Mouse (Mus musculus) heart, embryonic 12.5 days (tissue): Measurements from ENCODE around the gene Gm20708. TPM values are rescaled to one million over a fixed set of nuclear protein-coding genes. Genes with fewer than 3 reads are reported as not detected.

ENCODE experiments used
- ATAC-seq: fragments of 200-750 bp; cut with Nextera tagmentation; 2 replicates; pipeline ENCODE4 v1.8.0; 2017; ENCODE audit warnings: moderate TSS enrichment, moderate library complexity; ENCODE audit not compliant: insufficient number of reproducible peaks, low FRiP score
- H3K27ac ChIP-seq: fragments of 300-500 bp; sonication (generic); 2 replicates; pipeline ENCODE4 v1.5.1; 2016; ENCODE audit warnings: mild to moderate bottlenecking, moderate library complexity; ENCODE audit not compliant: poor library complexity, severe bottlenecking
- H3K27me3 ChIP-seq: fragments of 300-500 bp; sonication (generic); replicated peaks from 2 replicates; pipeline ENCODE4 v1.6.1; 2016; ENCODE audit warnings: mild to moderate bottlenecking, moderate library complexity
- H3K36me3 ChIP-seq: fragments of 300-500 bp; sonication (generic); 2 replicates; pipeline ENCODE4 v1.6.1; 2016; ENCODE audit warnings: mild to moderate bottlenecking, moderate library complexity
- H3K4me1 ChIP-seq: fragments of 300-500 bp; sonication (generic); replicated peaks from 2 replicates; pipeline ENCODE4 v1.6.1; 2016; ENCODE audit warnings: mild to moderate bottlenecking
- H3K4me2 ChIP-seq: fragments of 300-500 bp; sonication (generic); 2 replicates; pipeline ENCODE4 v1.6.1; 2016; ENCODE audit warnings: mild to moderate bottlenecking, moderate library complexity
- H3K4me3 ChIP-seq: fragments of 300-500 bp; sonication (generic); 2 replicates; pipeline ENCODE4 v1.5.1; 2016; ENCODE audit warnings: mild to moderate bottlenecking
- H3K9ac ChIP-seq: fragments of 300-500 bp; sonication (generic); 2 replicates; pipeline ENCODE4 v1.6.1; 2016; ENCODE audit warnings: mild to moderate bottlenecking, moderate library complexity
- H3K9me3 ChIP-seq: fragments of 300-500 bp; sonication (generic); replicated peaks from 2 replicates; pipeline ENCODE4 v1.6.1; 2016; ENCODE audit warnings: mild to moderate bottlenecking, moderate library complexity
- WGBS: fragments of 180-500 bp; shearing (Covaris S2); methylation state at CpG from one replicate; pipeline ENCODE4 v1.1.7; 2016; 5-methylcytosine and 5-hydroxymethylcytosine counted together
- polyA plus RNA-seq: library from polyadenylated mRNA; unstranded; fragments of >200 nt; fragmentation: Nextera tagmentation; extraction: Ambion mirVana; gene quantifications from 2 replicates; pipeline ENCODE4 v1.2.1, GENCODE M21; 2016

The Gm20708 gene
- polyA plus RNA-seq, 1 experiment from 2014 or later, result 0.78 TPM

DNA sequence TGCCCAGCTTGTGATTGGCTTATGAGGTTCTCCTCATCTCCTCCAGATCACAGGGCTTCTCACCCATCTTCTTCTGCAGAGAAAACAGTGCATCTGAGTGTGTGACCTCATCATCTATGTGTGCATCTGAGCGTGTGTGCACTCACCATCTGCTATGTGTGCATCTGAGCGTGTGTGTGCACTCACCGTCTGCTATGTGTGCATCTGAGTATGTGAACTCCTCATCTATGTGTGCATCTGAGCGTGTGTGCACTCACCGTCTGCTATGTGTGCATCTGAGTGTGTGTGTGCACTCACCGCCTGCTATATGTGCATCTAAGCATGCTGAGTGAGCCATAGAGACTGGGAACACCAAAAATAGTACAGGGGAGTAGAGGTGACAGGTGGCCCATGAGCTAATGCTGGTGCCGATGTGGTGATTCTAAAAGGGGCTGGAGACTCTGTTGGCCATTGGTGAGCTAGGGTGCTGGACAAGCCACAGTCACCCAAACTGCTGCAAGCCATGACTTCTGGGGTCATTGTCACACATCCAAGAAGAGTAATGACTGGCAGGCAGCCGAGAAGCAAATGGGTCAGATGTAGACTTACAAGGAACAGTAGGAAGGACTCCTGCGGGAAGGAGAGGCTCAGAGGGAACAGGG lies 71.0 kb downstream of the Gm20708 start:
- Histone ChIP-seq H3K9ac (no peak overlapping the region), H3K27ac (no peak overlapping the region), H3K4me3 (no peak overlapping the region), H3K4me2 (no peak overlapping the region), H3K9me3 (no peaks in the 10 kb centered on the region), H3K36me3 (no peaks in the 10 kb centered on the region), H3K4me1 (peaks cover 66% of the 10 kb centered on the region), H3K27me3 (no peaks in the 10 kb centered on the region)
- ATAC-seq, result no peak
- 79% methylated on average over 9 of the region's 9 CpGs for WGBS

DNA sequence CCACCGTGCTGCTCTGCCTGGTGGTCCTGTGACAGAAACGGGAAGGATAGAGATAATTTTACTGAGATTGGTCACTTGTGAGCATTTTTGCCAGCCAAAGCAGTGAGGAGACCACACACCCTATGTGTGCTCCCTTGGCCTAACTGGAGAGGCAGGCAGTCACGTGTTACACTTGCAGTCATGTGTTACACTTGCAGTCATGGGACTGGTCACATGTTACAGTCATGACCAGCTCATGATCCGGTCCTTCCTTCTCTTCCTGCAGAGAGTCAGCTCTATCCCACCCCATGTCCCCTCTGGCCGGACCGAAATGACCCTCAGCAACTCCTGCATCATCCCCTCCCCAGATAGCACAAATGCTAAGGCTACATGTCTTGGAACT lies 71.5 kb downstream of the Gm20708 start:
- no peak overlapping the region for H3K4me3 ChIP-seq
- H3K9me3 ChIP-seq, result no peaks in the 10 kb centered on the region
- H3K27ac ChIP-seq, result no peak overlapping the region
- no peaks in the 10 kb centered on the region for H3K27me3 ChIP-seq
- ATAC-seq, result no peak
- no peak overlapping the region for H3K4me2 ChIP-seq
- no peaks in the 10 kb centered on the region for H3K36me3 ChIP-seq
- H3K4me1 ChIP-seq, result peaks cover 64% of the 10 kb centered on the region
- no peak overlapping the region for H3K9ac ChIP-seq
- 64% methylated on average over 6 of the region's 6 CpGs for WGBS

DNA sequence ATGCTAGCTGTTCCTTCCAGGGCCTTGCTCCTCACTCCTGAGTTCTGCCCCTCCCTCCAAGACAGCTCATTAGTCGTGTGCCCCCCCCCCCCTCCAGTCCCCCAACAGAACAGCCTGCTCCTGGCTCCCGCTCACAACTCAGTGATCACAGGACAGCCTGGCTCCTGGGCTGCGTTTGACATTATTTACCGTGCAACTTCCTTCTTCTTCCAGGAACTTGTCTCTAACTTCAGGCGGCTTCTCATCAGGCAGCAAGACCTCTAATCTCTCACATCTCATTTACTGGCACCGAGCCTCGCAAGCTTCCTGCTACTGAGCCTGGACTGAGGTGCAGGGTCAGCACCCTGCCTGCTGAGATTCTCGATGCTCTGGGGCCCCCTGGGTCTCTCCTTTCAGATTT lies 72.3 kb downstream of the Gm20708 start:
- Histone ChIP-seq H3K9me3 (no peaks in the 10 kb centered on the region), H3K27me3 (no peaks in the 10 kb centered on the region), H3K9ac (0 out of 2 replicates have a peak overlapping the region, but pooled peaks have one; percentile 6), H3K4me3 (no peak overlapping the region), H3K4me2 (no peak overlapping the region), H3K27ac (peak overlapping the region; percentile 20; the same call in 1 of the 2 replicates), H3K4me1 (peaks cover 61% of the 10 kb centered on the region), H3K36me3 (no peaks in the 10 kb centered on the region)
- ATAC-seq, result no peak
- 12% methylated on average over 8 of the region's 8 CpGs for WGBS

DNA sequence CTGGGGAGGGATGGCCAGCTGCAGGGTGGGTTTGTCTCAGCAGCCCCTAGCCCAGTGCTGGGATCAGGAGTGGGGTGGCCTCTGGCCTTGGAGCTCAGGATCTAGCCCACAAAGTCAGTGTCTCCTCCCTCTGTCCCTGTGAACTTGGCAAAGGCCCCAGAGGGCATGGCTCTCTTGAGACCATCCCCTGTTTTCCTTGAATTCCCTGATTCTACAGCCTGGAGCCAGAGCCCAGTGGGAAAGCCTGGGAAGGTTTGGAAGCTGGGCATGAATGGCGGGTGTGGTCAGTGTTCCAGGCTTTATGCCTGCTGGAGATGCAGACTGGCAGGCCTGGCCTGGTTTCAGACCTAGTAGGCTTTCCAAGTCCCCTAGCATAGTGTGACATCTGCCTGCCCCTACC lies 72.7 kb downstream of the Gm20708 start:
- no peak overlapping the region for H3K4me2 ChIP-seq
- H3K27me3 ChIP-seq, result no peaks in the 10 kb centered on the region
- H3K4me1 ChIP-seq, result peaks cover 57% of the 10 kb centered on the region
- no peak overlapping the region for H3K4me3 ChIP-seq
- WGBS, result 81% methylated on average over 1 of the region's 1 CpGs
- no peaks in the 10 kb centered on the region for H3K36me3 ChIP-seq
- H3K9ac ChIP-seq, result 0 out of 2 replicates have a peak overlapping the region, but pooled peaks have one; percentile 6
- peak overlapping the region; percentile 20; the same call in 1 of the 2 replicates for H3K27ac ChIP-seq
- no peaks in the 10 kb centered on the region for H3K9me3 ChIP-seq
- no peak for ATAC-seq

DNA sequence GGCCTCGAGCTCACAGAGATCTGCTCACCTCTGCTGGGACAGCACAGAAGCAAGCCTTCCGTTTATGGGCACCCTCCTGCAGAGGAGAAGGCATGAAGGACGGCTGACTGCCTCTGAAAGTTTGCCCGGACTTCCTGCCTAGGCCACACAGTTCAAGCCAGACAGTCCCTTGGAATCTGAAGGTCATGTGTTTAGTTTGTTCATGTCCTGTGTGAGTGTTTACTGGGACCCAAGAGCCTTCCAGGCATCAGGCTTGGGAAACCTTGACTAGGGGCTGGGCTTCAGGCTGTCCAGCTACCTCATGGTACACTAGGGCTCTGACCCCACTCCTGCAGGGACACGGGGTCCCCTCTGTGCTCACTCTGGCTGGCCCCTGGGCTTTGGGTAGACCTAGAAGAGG lies 76.5 kb downstream of the Gm20708 start:
- 47% methylated on average over 5 of the region's 5 CpGs for WGBS
- no peak overlapping the region for H3K27ac ChIP-seq
- ATAC-seq, result no peak

DNA sequence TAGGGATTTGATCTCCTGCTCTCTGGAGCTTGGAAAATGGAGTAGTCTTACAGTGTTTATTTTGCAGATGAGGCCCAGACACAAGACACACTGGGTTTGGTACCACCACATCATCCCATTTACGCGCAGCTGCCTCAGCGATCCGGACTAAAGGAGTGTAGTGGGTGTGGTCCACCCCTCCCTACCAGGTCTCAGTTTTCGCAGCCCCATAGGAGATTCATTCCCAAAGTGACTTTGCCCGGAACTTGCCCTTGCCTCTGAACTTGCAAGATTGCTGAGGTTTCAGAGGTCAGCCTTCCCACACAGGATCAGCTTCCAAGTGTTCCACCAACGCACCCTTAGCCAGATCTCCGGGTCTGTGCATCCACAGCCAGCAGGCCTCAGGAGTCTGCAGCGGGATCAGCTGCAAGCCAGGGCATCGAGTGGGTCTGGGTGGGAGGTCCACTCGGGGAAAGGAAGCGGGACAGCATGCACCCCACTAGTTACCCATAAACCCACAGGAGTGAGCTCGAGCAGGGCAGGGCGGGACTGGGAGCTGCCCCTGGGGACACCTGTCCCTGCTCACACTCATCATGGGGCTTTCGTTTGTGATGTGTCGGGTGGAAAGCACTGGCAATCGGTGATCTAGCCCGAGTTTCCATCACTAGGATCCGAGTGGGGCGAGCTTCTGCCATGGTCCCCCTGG lies 78.8 kb downstream of the Gm20708 start:
- Histone ChIP-seq H3K4me3 (peak overlapping the region; percentile 35), H3K27me3 (0 out of 2 replicates have a peak, but pooled peaks cover 16% of the 10 kb centered on the region), H3K4me1 (peaks cover 44% of the 10 kb centered on the region), H3K4me2 (peak overlapping the region; percentile 65), H3K9ac (peak overlapping the region; percentile 55), H3K9me3 (no peaks in the 10 kb centered on the region), H3K36me3 (no peaks in the 10 kb centered on the region), H3K27ac (no peak overlapping the region)
- ATAC-seq, result no peak
- 25% methylated on average over 20 of the region's 20 CpGs for WGBS

More for the DNA sequence above, 76.5 kb downstream of the Gm20708 start:
- Histone ChIP-seq H3K4me1 (peaks cover 56% of the 10 kb centered on the region), H3K9ac (no peak overlapping the region), H3K36me3 (no peaks in the 10 kb centered on the region), H3K4me3 (no peak overlapping the region), H3K27me3 (0 out of 2 replicates have a peak, but pooled peaks cover 11% of the 10 kb centered on the region), H3K9me3 (no peaks in the 10 kb centered on the region), H3K4me2 (no peak overlapping the region)

DNA sequence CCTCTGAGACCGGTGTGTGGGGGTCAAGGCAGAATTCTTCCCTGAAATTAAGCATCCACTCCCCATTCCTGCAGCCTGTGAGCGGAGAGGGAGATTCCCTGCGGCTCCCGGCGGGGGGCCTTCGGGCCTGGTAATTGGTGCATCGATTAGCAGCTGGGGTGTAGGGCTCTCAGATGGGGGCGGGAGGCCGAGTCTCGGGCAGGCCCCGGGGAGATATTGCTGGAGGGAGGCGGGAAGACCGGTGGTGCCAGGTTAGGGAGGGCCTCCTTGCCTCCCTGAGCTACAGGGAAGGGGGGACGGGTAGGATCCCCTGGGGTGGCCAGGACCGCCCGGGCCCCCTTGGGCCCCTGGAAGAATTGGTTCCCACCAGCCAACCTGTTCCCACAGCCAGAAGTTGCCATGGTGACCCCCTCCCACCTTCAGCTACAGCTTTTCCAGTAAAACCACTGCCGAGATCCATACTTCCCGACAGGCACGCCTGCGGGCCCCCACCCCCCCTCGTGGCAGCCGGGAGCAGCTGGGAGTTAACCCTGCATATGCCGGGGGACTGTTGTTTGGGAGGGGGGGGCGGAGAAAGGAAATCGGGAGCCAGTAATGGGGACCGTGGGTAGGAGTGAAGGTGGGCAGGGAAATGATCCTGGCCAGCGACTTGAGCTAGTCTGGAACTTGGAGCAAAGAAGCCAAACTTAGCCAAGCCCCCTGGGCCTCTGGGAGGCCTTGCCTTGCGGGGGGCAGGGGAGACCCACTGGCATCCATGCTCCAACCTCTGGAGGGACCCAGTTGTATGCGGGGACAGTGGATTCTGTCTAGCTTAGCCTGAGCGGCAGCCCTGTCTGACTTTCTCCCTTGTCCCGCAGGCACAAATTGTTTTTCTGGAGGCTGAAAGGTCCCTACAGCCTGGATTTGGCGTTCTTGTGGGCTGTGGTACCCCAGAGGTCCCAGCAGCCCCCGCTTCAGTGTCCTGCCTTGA lies 79.7 kb downstream of the Gm20708 start:
- ATAC-seq, result no peak
- Histone ChIP-seq H3K27ac (no peak overlapping the region), H3K4me1 (peaks cover 44% of the 10 kb centered on the region)

More for the DNA sequence above, 79.7 kb downstream of the Gm20708 start:
- Histone ChIP-seq H3K4me2 (peak overlapping the region; percentile 65), H3K9ac (peak overlapping the region; percentile 55), H3K9me3 (no peaks in the 10 kb centered on the region), H3K4me3 (peak overlapping the region; percentile 35), H3K27me3 (0 out of 2 replicates have a peak, but pooled peaks cover 16% of the 10 kb centered on the region), H3K36me3 (no peaks in the 10 kb centered on the region)
- WGBS, result 8% methylated on average over 30 of the region's 33 CpGs

Other genes with a start within 250 kb of the Gm20708 start
- gene Tnrc6c, start 155.4 kb upstream of the Gm20708 start, polyA plus RNA-seq, result 7.6 and 8.2 TPM in 2 replicates
- 4.0 and 4.1 TPM in 2 replicates for gene Tmc8, start 27.6 kb upstream of the Gm20708 start, polyA plus RNA-seq
- gene Tmc6, start 27.5 kb upstream of the Gm20708 start, polyA plus RNA-seq, result 23.8 and 26.5 TPM in 2 replicates
- gene 6030468B19Rik, start 12.0 kb upstream of the Gm20708 start, polyA plus RNA-seq, result 0.71 and 1.7 TPM in 2 replicates
- gene Syngr2, start within 50 bp of the Gm20708 start, polyA plus RNA-seq, result 68.9 and 69.3 TPM in 2 replicates
- 10.5 and 13.5 TPM in 2 replicates for gene Afmid, start 16.3 kb downstream of the Gm20708 start, polyA plus RNA-seq
- 101 and 105 TPM in 2 replicates for gene Tk1, start 16.4 kb downstream of the Gm20708 start, polyA plus RNA-seq
- gene Birc5, start 39.6 kb downstream of the Gm20708 start, polyA plus RNA-seq, result 250 and 252 TPM in 2 replicates
- gene Tmem235, start 51.1 kb downstream of the Gm20708 start, polyA plus RNA-seq, result not detected in 2 replicates
- gene Tha1, start 63.8 kb downstream of the Gm20708 start, polyA plus RNA-seq, result 3.7 and 4.9 TPM in 2 replicates
- 7.1 and 8.0 TPM in 2 replicates for gene Socs3, start 160.4 kb downstream of the Gm20708 start, polyA plus RNA-seq
- gene Pgs1, start 176.6 kb downstream of the Gm20708 start, polyA plus RNA-seq, result 28.9 and 29.6 TPM in 2 replicates